Comparison of ENCODE assay signal across 8 mouse cellular contexts in the genomic region with DNA sequence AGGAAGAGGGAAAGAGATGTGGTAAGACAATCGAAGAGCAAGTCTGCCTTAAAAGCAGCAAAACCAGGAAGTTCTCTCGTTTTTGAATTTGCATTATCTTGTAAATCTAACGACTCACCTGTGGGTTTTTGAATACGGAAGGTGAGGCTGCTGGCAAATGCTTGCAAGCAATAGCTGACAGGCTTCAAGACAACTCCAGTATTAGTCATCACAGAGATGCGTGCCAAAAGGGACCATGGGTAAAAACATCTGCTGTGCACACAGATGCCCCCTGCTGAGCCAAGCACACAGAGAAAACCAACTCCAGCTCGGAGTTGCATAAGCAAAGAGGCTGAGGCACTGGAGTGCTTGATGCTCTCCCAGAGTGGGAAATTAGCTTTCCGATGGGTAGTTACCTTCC. TPM values are rescaled to one million over a fixed set of nuclear protein-coding genes. Genes with fewer than 3 reads are reported as not detected.
A peak's percentile ranks its signal among the peaks of the same experiment; 100 is the strongest.
DNase-seq lines count a peak whose midpoint lies in the region; ATAC-seq and TF ChIP-seq lines count a peak whose summit lies in the region.

No protein-coding gene starts in this region.

- TF ChIP-seq POLR2A in spleen, adult 2 months (IDR thresholded peaks at IDR 0.05; ENCODE audit: low read depth, low read length) = no peak; the same call in 1 of the 2 replicates
- no peak for TF ChIP-seq POLR2A in thymus, adult 2 months (IDR thresholded peaks at IDR 0.05; ENCODE audit: control insufficient read depth, extremely low read depth, insufficient read depth, low read length, poor library complexity)

- WGBS in spleen, adult 2 months = 21% methylated on average over 7 of the region's 7 CpGs
- WGBS in thymus, adult 2 months = 6% methylated on average over 7 of the region's 7 CpGs

- peaks cover 7% of the 10 kb centered on the region for H3K4me1 ChIP-seq in spleen, adult 2 months (ENCODE audit: control insufficient read depth, insufficient read depth, insufficient read length)
- H3K4me1 ChIP-seq in thymus, adult 2 months (replicated peaks; ENCODE audit: control insufficient read depth, insufficient read depth, low read length) = peaks cover 32% of the 10 kb centered on the region

- DNase-seq in cerebellum, adult 11 months = peak; percentile 22
- peak; percentile 28 to 46 for DNase-seq in spleen, adult 2 months (ENCODE audit: low read depth in 1 of 2, low spot score in 2 of 2)
- DNase-seq in spleen, postnatal 4 days (ENCODE audit: low spot score in 2 of 2) = no peak
- peak; percentile 87 for DNase-seq in induced T-regulatory cell, adult 2 months (ENCODE audit: low read depth)
- DNase-seq in lung, postnatal 4 days = peak; percentile 19 to 21
- DNase-seq in thymus, adult 2 months = peak; percentile 71
- no peak for DNase-seq in urinary bladder, adult 2 months (ENCODE audit: low spot score)

- no peaks in the 10 kb centered on the region for H3K36me3 ChIP-seq in spleen, adult 2 months (ENCODE audit: control insufficient read depth, insufficient read depth, low read length)
- no peaks in the 10 kb centered on the region for H3K36me3 ChIP-seq in thymus, adult 2 months (ENCODE audit: control insufficient read depth, insufficient read depth, low read length)

- H3K27me3 ChIP-seq in spleen, adult 2 months (ENCODE audit: control insufficient read depth, insufficient read depth, low read length) = no peaks in the 10 kb centered on the region
- H3K27me3 ChIP-seq in thymus, adult 2 months (ENCODE audit: control insufficient read depth, insufficient read depth, low read length) = no peaks in the 10 kb centered on the region

- H3K27ac ChIP-seq in spleen, adult 2 months (ENCODE audit: insufficient read depth, low read length) = peak overlapping the region; percentile 44
- peak overlapping the region; percentile 97 for H3K27ac ChIP-seq in thymus, adult 2 months (ENCODE audit: control insufficient read depth, insufficient read depth, low read length)

- TF ChIP-seq CTCF in spleen, adult 2 months (IDR thresholded peaks at IDR 0.05; ENCODE audit: extremely low read depth, insufficient read depth, insufficient read length, insufficient replicate concordance) = no peak
- TF ChIP-seq CTCF in thymus, adult 2 months (IDR thresholded peaks at IDR 0.05; ENCODE audit: borderline replicate concordance, control insufficient read depth, extremely low read depth, insufficient read depth, low read length, poor library complexity) = no peak

- no peak overlapping the region for H3K4me3 ChIP-seq in spleen, adult 2 months (ENCODE audit: extremely low read depth, insufficient read depth, insufficient read length)
- H3K4me3 ChIP-seq in thymus, adult 2 months (ENCODE audit: control insufficient read depth, insufficient read depth, low read length) = peak overlapping the region; percentile 11; the same call in 1 of the 2 replicates

- ATAC-seq in cerebellum, adult (ENCODE audit: insufficient number of reproducible peaks, low FRiP score, low TSS enrichment) = no peak

RNA-seq across cellular contexts. Expression of a gene that starts 1.1 kb away (rescaled TPM):
- 6.1 and 8.3 TPM in 2 replicates for polyA plus RNA-seq in spleen, adult 2 months (2012; rRNA removed)
- polyA plus RNA-seq in thymus, adult 2 months (2012; rRNA removed) = 43.5 and 49.7 TPM in 2 replicates
- polyA plus RNA-seq in urinary bladder, adult 2 months (2012; rRNA removed) = 5.9 and 6.1 TPM in 2 replicates

Comparison
In these comparisons a context has a peak if more than half of its experiments do, and no peak if none do; other contexts are left out.
1. DNase-seq: peak in cerebellum, adult 11 months (single experiment), spleen, adult 2 months (2 of 2), induced T-regulatory cell, adult 2 months (single experiment), lung, postnatal 4 days (2 of 2) and thymus, adult 2 months (single experiment); none in spleen, postnatal 4 days (0 of 2) and urinary bladder, adult 2 months (single experiment).